Mouse (Mus musculus) limb, embryonic 11.5 days (tissue): Measurements from ENCODE around the gene AI597479. TPM values are rescaled to one million over a fixed set of nuclear protein-coding genes. Genes with fewer than 3 reads are reported as not detected.

Experiments
- ATAC-seq: fragments of 200-750 bp; cut with Nextera tagmentation; 2 replicates; pipeline ENCODE4 v1.8.0; 2017; ENCODE audit warnings: low read depth; ENCODE audit not compliant: insufficient number of reproducible peaks, low FRiP score, low TSS enrichment
- DNase-seq: peaks from one replicate; pipeline ENCODE4 v3.0.0-alpha.2; 2015; ENCODE audit warnings: low spot score
- H3K27ac ChIP-seq: fragments of 300-500 bp; sonication (generic); replicated peaks from 2 replicates; pipeline ENCODE4 v1.5.1; 2014; ENCODE audit warnings: low read depth, mild to moderate bottlenecking, low read length
- H3K27me3 ChIP-seq: fragments of 300-500 bp; sonication (generic); 2 replicates; pipeline ENCODE4 v1.6.1; 2014; ENCODE audit warnings: mild to moderate bottlenecking, low read length, mixed read lengths; ENCODE audit not compliant: control insufficient read depth, insufficient read depth
- H3K36me3 ChIP-seq: fragments of 300-500 bp; sonication (generic); 2 replicates; pipeline ENCODE4 v1.6.1; 2014; ENCODE audit warnings: mild to moderate bottlenecking, low read length, moderate library complexity, mixed read lengths; ENCODE audit not compliant: control insufficient read depth, insufficient read depth
- H3K4me1 ChIP-seq: fragments of 300-500 bp; sonication (generic); 2 replicates; pipeline ENCODE4 v1.6.1; 2014; ENCODE audit warnings: low read length, mixed read lengths; ENCODE audit not compliant: control insufficient read depth, insufficient read depth
- H3K4me2 ChIP-seq: fragments of 300-500 bp; sonication (generic); 2 replicates; pipeline ENCODE4 v1.6.1; 2014; ENCODE audit warnings: low read depth, mild to moderate bottlenecking, moderate library complexity; ENCODE audit not compliant: severe bottlenecking
- H3K4me3 ChIP-seq: fragments of 300-500 bp; sonication (generic); 2 replicates; pipeline ENCODE4 v1.5.1; 2014; ENCODE audit warnings: low read depth, low read length
- H3K9ac ChIP-seq: fragments of 300-500 bp; sonication (generic); 2 replicates; pipeline ENCODE4 v1.6.1; 2014; ENCODE audit warnings: mild to moderate bottlenecking, low read length
- H3K9me3 ChIP-seq: fragments of 300-500 bp; sonication (generic); 2 replicates; pipeline ENCODE4 v1.6.1; 2016; ENCODE audit warnings: low read length; ENCODE audit not compliant: control insufficient read depth
- WGBS: fragments of 180-500 bp; shearing (Covaris S2); extraction: QIAGEN DNeasy Blood & Tissue Kit; methylation state at CpG from one replicate; pipeline ENCODE4 v1.1.7; 2014; 5-methylcytosine and 5-hydroxymethylcytosine counted together
- polyA plus RNA-seq: library from polyadenylated mRNA; unstranded; fragments of >200 nt; fragmentation: Nextera tagmentation; extraction: Ambion mirVana; gene quantifications from 2 replicates; pipeline ENCODE4 v1.2.1, GENCODE M21; 2014

Gene AI597479
- polyA plus RNA-seq, 1 experiment from 2014 or later: 37.5 TPM

- Histone ChIP-seq H3K9ac (no peak overlapping the region), H3K4me1 (no peaks in the 10 kb centered on the region; the same call in 1 of the 2 replicates), H3K9me3 (no peaks in the 10 kb centered on the region), H3K4me3 (no peak overlapping the region), H3K4me2 (no peak overlapping the region), H3K27ac (no peak overlapping the region), H3K27me3 (no peaks in the 10 kb centered on the region), H3K36me3 (no peaks in the 10 kb centered on the region)
- DNase-seq (no peak), ATAC-seq (no peak)
- 85% methylated on average over 4 of the region's 4 CpGs for WGBS
These were observed 44.8 kb downstream of the AI597479 start for GRCm38 (mm10) chr1:43143284-43143683.

GRCm38 (mm10) chr1:43143791-43144190 is 45.3 kb downstream of the AI597479 start:
- Histone ChIP-seq H3K9me3 (no peaks in the 10 kb centered on the region), H3K4me1 (no peaks in the 10 kb centered on the region; the same call in 1 of the 2 replicates), H3K4me2 (no peak overlapping the region), H3K27ac (no peak overlapping the region), H3K9ac (no peak overlapping the region), H3K27me3 (no peaks in the 10 kb centered on the region), H3K36me3 (no peaks in the 10 kb centered on the region), H3K4me3 (no peak overlapping the region)
- 97% methylated on average over 4 of the region's 4 CpGs for WGBS
- ATAC-seq (no peak), DNase-seq (no peak)

- Histone ChIP-seq H3K27ac (no peak overlapping the region), H3K4me2 (no peak overlapping the region), H3K9ac (no peak overlapping the region), H3K36me3 (no peaks in the 10 kb centered on the region), H3K4me3 (no peak overlapping the region), H3K27me3 (no peaks in the 10 kb centered on the region), H3K9me3 (no peaks in the 10 kb centered on the region), H3K4me1 (no peaks in the 10 kb centered on the region; the same call in 1 of the 2 replicates)
- 91% methylated on average over 8 of the region's 8 CpGs for WGBS
- DNase-seq (no peak), ATAC-seq (no peak)
These were observed 45.9 kb downstream of the AI597479 start for GRCm38 (mm10) chr1:43144338-43144906.

- ATAC-seq: no peak
- Histone ChIP-seq H3K27me3 (no peaks in the 10 kb centered on the region), H3K36me3 (no peaks in the 10 kb centered on the region), H3K27ac (no peak overlapping the region), H3K4me1 (no peaks in the 10 kb centered on the region; the same call in 1 of the 2 replicates), H3K9ac (no peak overlapping the region), H3K4me2 (no peak overlapping the region), H3K9me3 (no peaks in the 10 kb centered on the region), H3K4me3 (no peak overlapping the region)
- WGBS: 90% methylated on average over 6 of the region's 6 CpGs
- no peak for DNase-seq
These were observed 46.9 kb downstream of the AI597479 start for GRCm38 (mm10) chr1:43145388-43145787.

- H3K9me3 ChIP-seq: no peaks in the 10 kb centered on the region
- 61% methylated on average over 2 of the region's 2 CpGs for WGBS
- no peaks in the 10 kb centered on the region for H3K36me3 ChIP-seq
- no peaks in the 10 kb centered on the region; the same call in 1 of the 2 replicates for H3K4me1 ChIP-seq
- no peak overlapping the region for H3K4me3 ChIP-seq
- H3K27ac ChIP-seq: no peak overlapping the region
- H3K9ac ChIP-seq: no peak overlapping the region
- H3K27me3 ChIP-seq: no peaks in the 10 kb centered on the region
- H3K4me2 ChIP-seq: no peak overlapping the region
- ATAC-seq: no peak
- no peak for DNase-seq
These were observed 49.0 kb downstream of the AI597479 start for GRCm38 (mm10) chr1:43147474-43147873.

GRCm38 (mm10) chr1:43150225-43150624 is 51.7 kb downstream of the AI597479 start:
- no peaks in the 10 kb centered on the region for H3K9me3 ChIP-seq
- 77% methylated on average over 3 of the region's 3 CpGs for WGBS
- H3K4me2 ChIP-seq: no peak overlapping the region
- no peaks in the 10 kb centered on the region for H3K27me3 ChIP-seq
- H3K36me3 ChIP-seq: no peaks in the 10 kb centered on the region
- DNase-seq (no peak), ATAC-seq (no peak)
- H3K9ac ChIP-seq: no peak overlapping the region
- no peak overlapping the region for H3K4me3 ChIP-seq
- H3K4me1 ChIP-seq: no peaks in the 10 kb centered on the region
- no peak overlapping the region for H3K27ac ChIP-seq

DNA sequence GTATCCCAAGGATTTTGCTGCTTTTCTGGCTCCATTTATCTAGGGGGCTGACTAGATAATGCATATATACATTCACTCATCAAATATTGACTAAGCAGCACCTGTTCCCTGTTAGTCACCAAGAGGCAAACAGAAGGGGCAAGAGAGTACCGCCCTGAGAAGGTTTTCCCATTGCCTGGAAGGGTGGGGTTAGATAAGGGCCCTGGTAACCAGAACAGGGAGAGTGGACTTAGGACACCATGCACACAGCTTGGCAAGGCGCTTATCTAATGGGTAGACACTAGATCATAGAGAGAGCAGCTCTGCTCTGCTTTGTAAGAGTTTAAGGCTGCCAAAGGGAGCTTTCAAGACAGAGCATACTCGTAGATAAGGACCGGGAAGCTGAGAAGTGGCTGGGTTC is 54.1 kb downstream of the AI597479 start:
- no peaks in the 10 kb centered on the region for H3K4me1 ChIP-seq
- no peaks in the 10 kb centered on the region for H3K27me3 ChIP-seq
- no peak overlapping the region for H3K9ac ChIP-seq
- no peak overlapping the region for H3K4me2 ChIP-seq
- H3K36me3 ChIP-seq: no peaks in the 10 kb centered on the region
- 84% methylated on average over 4 of the region's 4 CpGs for WGBS
- no peak overlapping the region for H3K4me3 ChIP-seq
- DNase-seq (no peak), ATAC-seq (no peak)
- H3K9me3 ChIP-seq: no peaks in the 10 kb centered on the region
- no peak overlapping the region for H3K27ac ChIP-seq

DNA sequence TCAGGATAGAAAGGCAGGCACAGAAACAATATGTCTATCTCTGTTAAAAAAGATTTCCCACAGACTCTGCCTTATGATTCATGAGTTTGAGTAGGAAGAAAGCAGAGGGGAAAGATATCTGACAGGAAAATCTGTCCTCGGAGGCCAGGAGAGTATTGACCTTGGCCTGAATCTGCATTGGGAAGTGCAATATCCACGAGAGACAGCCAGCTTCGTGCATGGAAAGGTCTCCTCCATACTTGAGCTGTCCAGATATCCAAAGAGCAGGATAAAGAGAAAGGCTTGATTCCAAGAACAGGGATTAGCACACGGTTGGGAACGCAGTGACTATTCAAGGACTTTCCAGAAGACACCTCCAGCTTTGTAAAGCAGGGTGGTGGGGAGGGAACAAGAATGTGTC is 55.0 kb downstream of the AI597479 start:
- no peak overlapping the region for H3K4me3 ChIP-seq
- H3K36me3 ChIP-seq: no peaks in the 10 kb centered on the region
- ATAC-seq: no peak
- no peak overlapping the region for H3K27ac ChIP-seq
- no peak for DNase-seq
- WGBS: 83% methylated on average over 5 of the region's 5 CpGs
- no peak overlapping the region for H3K4me2 ChIP-seq
- no peak overlapping the region for H3K9ac ChIP-seq
- H3K9me3 ChIP-seq: no peaks in the 10 kb centered on the region
- H3K4me1 ChIP-seq: no peaks in the 10 kb centered on the region
- H3K27me3 ChIP-seq: no peaks in the 10 kb centered on the region

- no peaks in the 10 kb centered on the region for H3K36me3 ChIP-seq
- H3K4me3 ChIP-seq: no peak overlapping the region
- H3K4me2 ChIP-seq: no peak overlapping the region
- no peaks in the 10 kb centered on the region for H3K9me3 ChIP-seq
- ATAC-seq: no peak
- no peak for DNase-seq
- H3K9ac ChIP-seq: no peak overlapping the region
- 79% methylated on average over 2 of the region's 2 CpGs for WGBS
- H3K4me1 ChIP-seq: no peaks in the 10 kb centered on the region
- H3K27me3 ChIP-seq: no peaks in the 10 kb centered on the region
- no peak overlapping the region for H3K27ac ChIP-seq
These were observed 56.0 kb downstream of the AI597479 start for GRCm38 (mm10) chr1:43154491-43154890.
